ENCODE assay signal across 19 mouse cellular contexts in genomic region chr4:149641956-149642355, GRCm38 (mm10).
"Had no signal": no experiment of that assay in that cellular context is flagged by ENCODE, and none has a peak within 500 bp of the region (broad histone marks: within the 10 kb centered on the region; RNA-seq: fewer than 3 reads in every experiment).

No protein-coding gene starts in this region.

- DNase-seq: lung, adult 18-20 months; lung, embryonic 14.5 days; lung, postnatal 10 days; lung, postnatal 4 days; midbrain, embryonic 14.5 days; retina, postnatal 1 day; right cerebral cortex, adult 18-20 months; right cerebral cortex, postnatal 25 days; right cerebral cortex, postnatal 4 days; spleen, adult 18-20 months; thymus, adult 18-20 months; thymus, postnatal 14 days; thymus, postnatal 36 days had no signal

- H3K27me3 ChIP-seq: midbrain, embryonic 12.5 days; neural tube, embryonic 13.5 days; neural tube, embryonic 15.5 days had no signal

- H3K9me3 ChIP-seq: midbrain, embryonic 10.5 days; midbrain, embryonic 12.5 days; neural tube, embryonic 13.5 days; neural tube, embryonic 15.5 days had no signal

- H3K4me1 ChIP-seq: neural tube, embryonic 13.5 days; neural tube, embryonic 15.5 days had no signal

- H3K4me2 ChIP-seq: lung, embryonic 14.5 days; midbrain, embryonic 12.5 days; neural tube, embryonic 13.5 days; neural tube, embryonic 15.5 days had no signal

- H3K4me3 ChIP-seq: midbrain, embryonic 10.5 days; midbrain, embryonic 12.5 days; myocyte; neural tube, embryonic 13.5 days; neural tube, embryonic 15.5 days had no signal

- ATAC-seq: midbrain, embryonic 16.5 days had no signal

- H3K9ac ChIP-seq: lung, embryonic 14.5 days; midbrain, embryonic 12.5 days; neural tube, embryonic 13.5 days; neural tube, embryonic 15.5 days had no signal

- H3K27ac ChIP-seq: midbrain, embryonic 10.5 days; midbrain, embryonic 12.5 days; neural tube, embryonic 13.5 days; neural tube, embryonic 15.5 days had no signal
